Mouse (Mus musculus) bone marrow macrophage, adult 2 months (primary cell): ENCODE results near the gene Nup214. TPM values are rescaled to one million over a fixed set of nuclear protein-coding genes. Genes with fewer than 3 reads are reported as not detected.
A peak's percentile ranks its signal among the peaks of the same experiment; 100 is the strongest.

Source experiments
- H3K27ac ChIP-seq: 2 replicates; pipeline ENCODE4 v1.5.1; 2012; ENCODE audit warnings: low read depth, low read length; ENCODE audit not compliant: insufficient read depth
- H3K4me1 ChIP-seq: 2 replicates; pipeline ENCODE4 v1.6.1; 2012; ENCODE audit warnings: low read length; ENCODE audit not compliant: control insufficient read depth, insufficient read depth
- H3K4me3 ChIP-seq: 2 replicates; pipeline ENCODE4 v1.5.1; 2012; ENCODE audit warnings: mild to moderate bottlenecking, low read length, moderate library complexity; ENCODE audit not compliant: insufficient read depth
- CTCF ChIP-seq: IDR thresholded peaks from 2 replicates; pipeline ENCODE4 v1.5.1; 2012; ENCODE audit warnings: low read depth, mild to moderate bottlenecking, low read length, moderate library complexity
- POLR2A ChIP-seq: IDR thresholded peaks from 2 replicates; pipeline ENCODE4 v1.6.1; 2012; ENCODE audit warnings: mild to moderate bottlenecking, low read depth, low read length, borderline replicate concordance
- polyA plus RNA-seq: library from polyadenylated mRNA; stranded (reverse); fragments of >200 nt; gene quantifications from 2 replicates; pipeline ENCODE4 v1.2.4, GENCODE M21; 2012; ENCODE audit not compliant: missing spikeins, insufficient read depth, insufficient read length

Nup214 gene
- polyA plus RNA-seq, 1 experiment: 47.3 TPM

- no peak within 1 kb of the TSS for H3K27ac ChIP-seq
- TF ChIP-seq CTCF: no peak
- TF ChIP-seq POLR2A: no peak
- H3K4me3 ChIP-seq: peak within 1 kb of the TSS; percentile 48
- H3K4me1 ChIP-seq: no peaks in the 10 kb centered on the region
Observed at GRCm38 (mm10) chr2:31950058-31950871, 24.0 kb upstream of the Nup214 start, which contains the start of gene Aif1l. Aif1l (plus strand) TSS chr2:31950139.

- H3K4me3 ChIP-seq: no peak overlapping the region
- no peaks in the 10 kb centered on the region for H3K4me1 ChIP-seq
- no peak overlapping the region for H3K27ac ChIP-seq
- TF ChIP-seq CTCF (no peak), POLR2A (no peak)
Observed at GRCm38 (mm10) chr2:31950966-31951365, 23.3 kb upstream of the Nup214 start.

- H3K4me1 ChIP-seq: no peaks in the 10 kb centered on the region
- no peak overlapping the region for H3K27ac ChIP-seq
- TF ChIP-seq POLR2A: no peak
- TF ChIP-seq CTCF: no peak
- H3K4me3 ChIP-seq: no peak overlapping the region
Observed at GRCm38 (mm10) chr2:31952236-31952635, 22.0 kb upstream of the Nup214 start.

- Histone ChIP-seq H3K27ac (no peak overlapping the region), H3K4me3 (no peak overlapping the region), H3K4me1 (no peaks in the 10 kb centered on the region)
- TF ChIP-seq CTCF: no peak
- no peak for TF ChIP-seq POLR2A
Observed at GRCm38 (mm10) chr2:31952725-31953124, 21.5 kb upstream of the Nup214 start.

GRCm38 (mm10) chr2:31953687-31954086 is 20.5 kb upstream of the Nup214 start:
- H3K27ac ChIP-seq: no peak overlapping the region
- H3K4me3 ChIP-seq: no peak overlapping the region
- H3K4me1 ChIP-seq: no peaks in the 10 kb centered on the region
- no peak for TF ChIP-seq POLR2A
- no peak for TF ChIP-seq CTCF

- Histone ChIP-seq H3K27ac (no peak overlapping the region), H3K4me1 (no peaks in the 10 kb centered on the region), H3K4me3 (no peak overlapping the region)
- TF ChIP-seq POLR2A (no peak), CTCF (no peak)
Observed at GRCm38 (mm10) chr2:31954779-31955181, 19.5 kb upstream of the Nup214 start.

- Histone ChIP-seq H3K4me1 (0 out of 2 replicates have a peak, but pooled peaks cover 3% of the 10 kb centered on the region), H3K4me3 (no peak overlapping the region), H3K27ac (no peak overlapping the region)
- no peak for TF ChIP-seq CTCF
Observed at GRCm38 (mm10) chr2:31955686-31956085, 18.6 kb upstream of the Nup214 start.

- Histone ChIP-seq H3K4me1 (0 out of 2 replicates have a peak, but pooled peaks cover 3% of the 10 kb centered on the region), H3K27ac (no peak overlapping the region), H3K4me3 (no peak overlapping the region)
- TF ChIP-seq POLR2A (no peak), CTCF (no peak)
Observed at GRCm38 (mm10) chr2:31957211-31957610, 17.0 kb upstream of the Nup214 start.

GRCm38 (mm10) chr2:31960986-31961385 is 13.2 kb upstream of the Nup214 start:
- Histone ChIP-seq H3K4me1 (0 out of 2 replicates have a peak, but pooled peaks cover 3% of the 10 kb centered on the region), H3K27ac (no peak overlapping the region), H3K4me3 (no peak overlapping the region)
- no peak for TF ChIP-seq POLR2A
- no peak for TF ChIP-seq CTCF

GRCm38 (mm10) chr2:31961791-31962222 is 12.4 kb upstream of the Nup214 start:
- Histone ChIP-seq H3K27ac (no peak overlapping the region), H3K4me1 (0 out of 2 replicates have a peak, but pooled peaks cover 3% of the 10 kb centered on the region), H3K4me3 (no peak overlapping the region)
- no peak for TF ChIP-seq POLR2A
- TF ChIP-seq CTCF: no peak
